Mouse (Mus musculus) heart, embryonic 10.5 days (tissue): ENCODE data around the gene Camk2g. TPM values are rescaled to one million over a fixed set of nuclear protein-coding genes. Genes with fewer than 3 reads are reported as not detected.

ENCODE experiments used
- DNase-seq: peaks from one replicate; pipeline ENCODE4 v3.0.0-alpha.2; 2017; ENCODE audit warnings: low spot score
- H3K27ac ChIP-seq: fragments of 300-500 bp; sonication (generic); 2 replicates; pipeline ENCODE4 v1.5.1; 2016; ENCODE audit warnings: mild to moderate bottlenecking
- H3K27me3 ChIP-seq: fragments of 300-500 bp; sonication (generic); 2 replicates; pipeline ENCODE4 v1.6.1; 2016; ENCODE audit warnings: mild to moderate bottlenecking; ENCODE audit not compliant: poor library complexity, insufficient read depth, severe bottlenecking
- H3K36me3 ChIP-seq: fragments of 300-500 bp; sonication (generic); 2 replicates; pipeline ENCODE4 v1.6.1; 2016; ENCODE audit warnings: mild to moderate bottlenecking, moderate library complexity
- H3K4me1 ChIP-seq: fragments of 300-500 bp; sonication (generic); 2 replicates; pipeline ENCODE4 v1.6.1; 2016; ENCODE audit warnings: mild to moderate bottlenecking
- H3K4me3 ChIP-seq: fragments of 300-500 bp; sonication (generic); 2 replicates; pipeline ENCODE4 v1.5.1; 2016; ENCODE audit warnings: mild to moderate bottlenecking, moderate library complexity
- H3K9me3 ChIP-seq: fragments of 300-500 bp; sonication (generic); 2 replicates; pipeline ENCODE4 v1.6.1; 2016; ENCODE audit warnings: mild to moderate bottlenecking, moderate library complexity
- WGBS: fragments of 180-500 bp; shearing (Covaris S2); methylation state at CpG from one replicate; pipeline ENCODE4 v1.1.7; 2016; 5-methylcytosine and 5-hydroxymethylcytosine counted together
- polyA plus RNA-seq: library from polyadenylated mRNA; unstranded; fragments of >200 nt; fragmentation: Nextera tagmentation; extraction: Ambion mirVana; gene quantifications from 2 replicates; pipeline ENCODE4 v1.2.1, GENCODE M21; 2016

Gene Camk2g
- polyA plus RNA-seq, result 60.6 and 65.3 TPM in 2 replicates

GRCm38 (mm10) chr14:20793758-20794531 is at the start of gene Camk2g:
Gene Camk2g (minus strand): TSS chr14:20794088.
- Histone ChIP-seq H3K36me3 (peaks cover 37% of the 10 kb centered on the region), H3K27ac (peak within 1 kb of the TSS; percentile 95), H3K4me1 (peaks cover 51% of the 10 kb centered on the region), H3K4me3 (peak within 1 kb of the TSS; percentile 94), H3K9me3 (no peaks in the 10 kb centered on the region), H3K27me3 (no peaks in the 10 kb centered on the region)
- DNase-seq, result peak; percentile 93
- WGBS, result under 1% methylated on average over 60 of the region's 76 CpGs

GRCm38 (mm10) chr14:20842629-20843028 is 48.7 kb upstream of the Camk2g start:
- H3K4me1 ChIP-seq, result peaks cover 6% of the 10 kb centered on the region
- H3K27me3 ChIP-seq, result peaks cover 6% of the 10 kb centered on the region
- H3K9me3 ChIP-seq, result no peaks in the 10 kb centered on the region
- no peak for DNase-seq
- no peak overlapping the region for H3K27ac ChIP-seq
- H3K4me3 ChIP-seq, result no peak overlapping the region
- WGBS, result 80% methylated on average over 3 of the region's 3 CpGs
- no peaks in the 10 kb centered on the region for H3K36me3 ChIP-seq

GRCm38 (mm10) chr14:20841526-20841925 is 47.6 kb upstream of the Camk2g start:
- 88% methylated on average over 2 of the region's 2 CpGs for WGBS
- Histone ChIP-seq H3K9me3 (no peaks in the 10 kb centered on the region), H3K4me1 (peaks cover 13% of the 10 kb centered on the region), H3K36me3 (no peaks in the 10 kb centered on the region), H3K27me3 (peaks cover 10% of the 10 kb centered on the region), H3K4me3 (no peak overlapping the region), H3K27ac (no peak overlapping the region)
- peak; percentile 53 for DNase-seq

- Histone ChIP-seq H3K36me3 (no peaks in the 10 kb centered on the region), H3K27me3 (peaks cover 18% of the 10 kb centered on the region), H3K4me1 (peaks cover 7% of the 10 kb centered on the region; the same call in 1 of the 2 replicates), H3K4me3 (no peak overlapping the region), H3K9me3 (no peaks in the 10 kb centered on the region), H3K27ac (no peak overlapping the region)
- peak; percentile 67 for DNase-seq
- WGBS, result 73% methylated on average over 7 of the region's 7 CpGs
Measured at GRCm38 (mm10) chr14:20837681-20838080, 43.8 kb upstream of the Camk2g start.

GRCm38 (mm10) chr14:20836905-20837376 is 43.1 kb upstream of the Camk2g start:
- WGBS, result 5% methylated on average over 10 of the region's 10 CpGs
- Histone ChIP-seq H3K4me3 (peak overlapping the region; percentile 73), H3K36me3 (no peaks in the 10 kb centered on the region), H3K4me1 (peaks cover 7% of the 10 kb centered on the region; the same call in 1 of the 2 replicates), H3K27me3 (peaks cover 18% of the 10 kb centered on the region), H3K9me3 (no peaks in the 10 kb centered on the region), H3K27ac (peak overlapping the region; percentile 88)
- no peak for DNase-seq

- Histone ChIP-seq H3K27ac (peak within 1 kb of the TSS; percentile 88), H3K27me3 (peaks cover 18% of the 10 kb centered on the region), H3K4me3 (peak within 1 kb of the TSS; percentile 73), H3K4me1 (peaks cover 8% of the 10 kb centered on the region; the same call in 1 of the 2 replicates), H3K36me3 (no peaks in the 10 kb centered on the region), H3K9me3 (no peaks in the 10 kb centered on the region)
- WGBS, result under 1% methylated on average over 32 of the region's 33 CpGs
- peak; percentile 91 for DNase-seq
Measured at GRCm38 (mm10) chr14:20836171-20836904, 42.5 kb upstream of the Camk2g start, which contains the start of gene Plau. Gene Plau (plus strand): TSS chr14:20836660.

GRCm38 (mm10) chr14:20834136-20834535 is 40.2 kb upstream of the Camk2g start:
- Histone ChIP-seq H3K27ac (no peak overlapping the region), H3K4me3 (no peak overlapping the region), H3K4me1 (peaks cover 14% of the 10 kb centered on the region; the same call in 1 of the 2 replicates), H3K27me3 (peaks cover 18% of the 10 kb centered on the region), H3K36me3 (no peaks in the 10 kb centered on the region), H3K9me3 (no peaks in the 10 kb centered on the region)
- 42% methylated on average over 7 of the region's 7 CpGs for whole genome bisulfite sequencing
- DNase-seq, result no peak

- H3K4me3 ChIP-seq, result no peak overlapping the region
- peaks cover 18% of the 10 kb centered on the region for H3K27me3 ChIP-seq
- no peaks in the 10 kb centered on the region for H3K36me3 ChIP-seq
- H3K9me3 ChIP-seq, result no peaks in the 10 kb centered on the region
- peaks cover 14% of the 10 kb centered on the region; the same call in 1 of the 2 replicates for H3K4me1 ChIP-seq
- DNase-seq, result no peak
- H3K27ac ChIP-seq, result no peak overlapping the region
- WGBS, result 91% methylated on average over 4 of the region's 4 CpGs
Measured at GRCm38 (mm10) chr14:20833525-20833924, 39.6 kb upstream of the Camk2g start.

- no peak for DNase-seq
- WGBS, result 62% methylated on average over 1 of the region's 1 CpGs
- no peak overlapping the region for H3K27ac ChIP-seq
Measured at GRCm38 (mm10) chr14:20831915-20832314, 38.0 kb upstream of the Camk2g start.

GRCm38 (mm10) chr14:20831141-20831910 is 37.4 kb upstream of the Camk2g start:
- DNase-seq, result no peak
- no peaks in the 10 kb centered on the region for H3K36me3 ChIP-seq
- no peak overlapping the region for H3K27ac ChIP-seq
- no peaks in the 10 kb centered on the region for H3K9me3 ChIP-seq
- WGBS, result 68% methylated on average over 9 of the region's 9 CpGs
- H3K4me3 ChIP-seq, result no peak overlapping the region
- peaks cover 7% of the 10 kb centered on the region; the same call in 1 of the 2 replicates for H3K4me1 ChIP-seq
- H3K27me3 ChIP-seq, result peaks cover 7% of the 10 kb centered on the region; the same call in 1 of the 2 replicates

More at GRCm38 (mm10) chr14:20831915-20832314, 38.0 kb upstream of the Camk2g start:
- Histone ChIP-seq H3K4me3 (no peak overlapping the region), H3K36me3 (no peaks in the 10 kb centered on the region), H3K4me1 (peaks cover 10% of the 10 kb centered on the region; the same call in 1 of the 2 replicates), H3K9me3 (no peaks in the 10 kb centered on the region), H3K27me3 (peaks cover 7% of the 10 kb centered on the region; the same call in 1 of the 2 replicates)

GRCm38 (mm10) chr14:20829523-20830366 is 35.9 kb upstream of the Camk2g start:
- H3K27ac ChIP-seq, result no peak overlapping the region
- H3K9me3 ChIP-seq, result no peaks in the 10 kb centered on the region
- no peak overlapping the region for H3K4me3 ChIP-seq
- peaks cover 7% of the 10 kb centered on the region; the same call in 1 of the 2 replicates for H3K27me3 ChIP-seq
- 78% methylated on average over 12 of the region's 12 CpGs for WGBS
- H3K4me1 ChIP-seq, result peaks cover 7% of the 10 kb centered on the region; the same call in 1 of the 2 replicates
- no peaks in the 10 kb centered on the region for H3K36me3 ChIP-seq
- no peak for DNase-seq
